Mouse (Mus musculus) forebrain, embryonic 11.5 days (tissue): Measurements from ENCODE around the gene Dgcr2. TPM values are rescaled to one million over a fixed set of nuclear protein-coding genes. Genes with fewer than 3 reads are reported as not detected.

ENCODE experiments used
- ATAC-seq: fragments of 200-750 bp; cut with Nextera tagmentation; replicated peaks from 2 replicates; pipeline ENCODE4 v1.8.0; 2017; ENCODE audit warnings: moderate TSS enrichment; ENCODE audit not compliant: low FRiP score
- DNase-seq: peaks from one replicate; pipeline ENCODE4 v3.0.0-alpha.2; 2017; ENCODE audit warnings: low spot score
- H3K27ac ChIP-seq: fragments of 300-500 bp; sonication (generic); 2 replicates; pipeline ENCODE4 v1.5.1; 2014; ENCODE audit warnings: low read depth, low read length
- H3K27me3 ChIP-seq: fragments of 300-500 bp; sonication (generic); 2 replicates; pipeline ENCODE4 v1.6.1; 2014; ENCODE audit warnings: mild to moderate bottlenecking, low read length, mixed read lengths; ENCODE audit not compliant: control insufficient read depth, insufficient read depth
- H3K36me3 ChIP-seq: fragments of 300-500 bp; sonication (generic); 2 replicates; pipeline ENCODE4 v1.6.1; 2014; ENCODE audit warnings: mild to moderate bottlenecking, low read length, moderate library complexity, mixed read lengths; ENCODE audit not compliant: control insufficient read depth, insufficient read depth
- H3K4me1 ChIP-seq: fragments of 300-500 bp; sonication (generic); replicated peaks from 2 replicates; pipeline ENCODE4 v1.6.1; 2014; ENCODE audit warnings: low read length, mixed read lengths; ENCODE audit not compliant: control insufficient read depth, insufficient read depth
- H3K4me2 ChIP-seq: fragments of 300-500 bp; sonication (generic); 2 replicates; pipeline ENCODE4 v1.6.1; 2014; ENCODE audit warnings: low read depth, mild to moderate bottlenecking, low read length, moderate library complexity, mixed read lengths; ENCODE audit not compliant: severe bottlenecking
- H3K4me3 ChIP-seq: fragments of 300-500 bp; sonication (generic); 2 replicates; pipeline ENCODE4 v1.5.1; 2014; ENCODE audit warnings: low read depth, low read length
- H3K9ac ChIP-seq: fragments of 300-500 bp; sonication (generic); 2 replicates; pipeline ENCODE4 v1.6.1; 2014; ENCODE audit warnings: low read length
- H3K9me3 ChIP-seq: fragments of 300-500 bp; sonication (generic); 2 replicates; pipeline ENCODE4 v1.6.1; 2016; ENCODE audit warnings: low read length, mixed read lengths; ENCODE audit not compliant: control insufficient read depth
- WGBS: fragments of 180-500 bp; shearing (Covaris S2); extraction: QIAGEN DNeasy Blood & Tissue Kit; methylation state at CpG from one replicate; pipeline ENCODE4 v1.1.7; 2014; 5-methylcytosine and 5-hydroxymethylcytosine counted together
- polyA plus RNA-seq: library from polyadenylated mRNA; unstranded; fragments of >200 nt; fragmentation: Nextera tagmentation; extraction: Ambion mirVana; gene quantifications from 2 replicates; pipeline ENCODE4 v1.2.1, GENCODE M21; 2014

The Dgcr2 gene
- polyA plus RNA-seq, 1 experiment from 2014 or later = 112 TPM

- H3K4me2 ChIP-seq = no peak overlapping the region
- H3K9me3 ChIP-seq = no peaks in the 10 kb centered on the region
- ATAC-seq = no peak
- H3K4me3 ChIP-seq = no peak overlapping the region
- H3K4me1 ChIP-seq = peaks cover 3% of the 10 kb centered on the region; the same call in 1 of the 2 replicates
- no peak overlapping the region for H3K27ac ChIP-seq
- 75% methylated on average over 9 of the region's 9 CpGs for WGBS
- H3K36me3 ChIP-seq = no peaks in the 10 kb centered on the region
- H3K27me3 ChIP-seq = no peaks in the 10 kb centered on the region; the same call in 1 of the 2 replicates
- no peak for DNase-seq
- H3K9ac ChIP-seq = no peak overlapping the region
Observed at GRCm38 (mm10) chr16:17933594-17934444, 35.5 kb upstream of the Dgcr2 start.

- 66% methylated on average over 5 of the region's 5 CpGs for WGBS
- Histone ChIP-seq H3K27ac (no peak overlapping the region), H3K4me3 (no peak overlapping the region), H3K4me2 (no peak overlapping the region), H3K4me1 (peaks cover 6% of the 10 kb centered on the region), H3K27me3 (no peaks in the 10 kb centered on the region; the same call in 1 of the 2 replicates), H3K36me3 (no peaks in the 10 kb centered on the region), H3K9me3 (no peaks in the 10 kb centered on the region), H3K9ac (no peak overlapping the region)
- no peak for ATAC-seq
- no peak for DNase-seq
Observed at GRCm38 (mm10) chr16:17931906-17932460, 33.6 kb upstream of the Dgcr2 start.

GRCm38 (mm10) chr16:17929631-17930030, 31.3 kb upstream of the Dgcr2 start:
- DNase-seq (no peak), ATAC-seq (no peak)
- Histone ChIP-seq H3K9me3 (no peaks in the 10 kb centered on the region), H3K4me3 (no peak overlapping the region), H3K4me1 (peaks cover 9% of the 10 kb centered on the region), H3K36me3 (no peaks in the 10 kb centered on the region), H3K27ac (no peak overlapping the region), H3K9ac (no peak overlapping the region), H3K4me2 (no peak overlapping the region), H3K27me3 (no peaks in the 10 kb centered on the region; the same call in 1 of the 2 replicates)
- WGBS = 44% methylated on average over 2 of the region's 2 CpGs

- Histone ChIP-seq H3K36me3 (no peaks in the 10 kb centered on the region), H3K9me3 (no peaks in the 10 kb centered on the region), H3K4me3 (no peak overlapping the region), H3K9ac (no peak overlapping the region), H3K4me1 (peaks cover 9% of the 10 kb centered on the region), H3K4me2 (no peak overlapping the region), H3K27ac (peak overlapping the region; percentile 74; the same call in 1 of the 2 replicates), H3K27me3 (no peaks in the 10 kb centered on the region)
- ATAC-seq = peak; percentile 13; the same call in 1 of the 2 replicates
- DNase-seq = no peak
- 7% methylated on average over 2 of the region's 2 CpGs for WGBS
Observed at GRCm38 (mm10) chr16:17929211-17929610, 30.8 kb upstream of the Dgcr2 start.

- WGBS = 0% methylated on average over 9 of the region's 9 CpGs
- ATAC-seq = peak; percentile 61
- Histone ChIP-seq H3K4me1 (peaks cover 9% of the 10 kb centered on the region), H3K4me3 (peak overlapping the region; percentile 79), H3K36me3 (no peaks in the 10 kb centered on the region), H3K9me3 (no peaks in the 10 kb centered on the region), H3K4me2 (peak overlapping the region; percentile 96), H3K27ac (peak overlapping the region; percentile 74), H3K27me3 (no peaks in the 10 kb centered on the region), H3K9ac (peak overlapping the region; percentile 77)
- peak; percentile 85 for DNase-seq
Observed at GRCm38 (mm10) chr16:17928627-17929104, 30.3 kb upstream of the Dgcr2 start.

GRCm38 (mm10) chr16:17928087-17928580, 29.8 kb upstream of the Dgcr2 start, which contains the start of gene Slc25a1:
Gene Slc25a1, minus strand, starts transcription at chr16:17928219.
- ATAC-seq = peak; percentile 82

GRCm38 (mm10) chr16:17927351-17928082, 29.2 kb upstream of the Dgcr2 start:
- peak overlapping the region; percentile 74; the same call in 1 of the 2 replicates for H3K27ac ChIP-seq
- under 1% methylated on average over 66 of the region's 72 CpGs for WGBS
- peak overlapping the region; percentile 77 for H3K9ac ChIP-seq
- H3K27me3 ChIP-seq = no peaks in the 10 kb centered on the region
- peak overlapping the region; percentile 96 for H3K4me2 ChIP-seq
- peaks cover 12% of the 10 kb centered on the region for H3K4me1 ChIP-seq
- DNase-seq (peak; percentile 64), ATAC-seq (peak; percentile 66; the same call in 1 of the 2 replicates)
- H3K4me3 ChIP-seq = peak overlapping the region; percentile 79
- no peaks in the 10 kb centered on the region for H3K36me3 ChIP-seq
- H3K9me3 ChIP-seq = no peaks in the 10 kb centered on the region

More at GRCm38 (mm10) chr16:17928087-17928580, 29.8 kb upstream of the Dgcr2 start, which contains the start of gene Slc25a1:
- peak; percentile 92 for DNase-seq
- under 1% methylated on average over 45 of the region's 47 CpGs for WGBS
- Histone ChIP-seq H3K9ac (peak within 1 kb of the TSS; percentile 77), H3K4me3 (peak within 1 kb of the TSS; percentile 79), H3K9me3 (no peaks in the 10 kb centered on the region), H3K27me3 (no peaks in the 10 kb centered on the region), H3K27ac (peak within 1 kb of the TSS; percentile 74), H3K4me2 (peak within 1 kb of the TSS; percentile 96), H3K4me1 (peaks cover 9% of the 10 kb centered on the region), H3K36me3 (no peaks in the 10 kb centered on the region)

GRCm38 (mm10) chr16:17922163-17922538, 23.8 kb upstream of the Dgcr2 start:
- peak overlapping the region; percentile 96 for H3K4me2 ChIP-seq
- no peak for DNase-seq
- no peaks in the 10 kb centered on the region for H3K9me3 ChIP-seq
- WGBS = under 1% methylated on average over 14 of the region's 14 CpGs
- peak overlapping the region; percentile 46 for H3K27ac ChIP-seq
- peak; percentile 9; the same call in 1 of the 2 replicates for ATAC-seq
- H3K4me1 ChIP-seq = peaks cover 23% of the 10 kb centered on the region
- no peaks in the 10 kb centered on the region for H3K36me3 ChIP-seq
- H3K27me3 ChIP-seq = peaks cover 4% of the 10 kb centered on the region; the same call in 1 of the 2 replicates
- peak overlapping the region; percentile 90 for H3K9ac ChIP-seq
- peak overlapping the region; percentile 77 for H3K4me3 ChIP-seq
